Mouse (Mus musculus) heart, postnatal 0 days (tissue): ENCODE data around the gene Adgrg5. TPM values are rescaled to one million over a fixed set of nuclear protein-coding genes. Genes with fewer than 3 reads are reported as not detected.

Source experiments
- ATAC-seq: fragments of 200-750 bp; cut with Nextera tagmentation; 2 replicates; pipeline ENCODE4 v1.8.0; 2017; ENCODE audit warnings: low read depth, moderate number of reproducible peaks, moderate library complexity; ENCODE audit not compliant: insufficient read depth
- DNase-seq: peaks from one replicate; pipeline ENCODE4 v3.0.0-alpha.2; 2016; ENCODE audit warnings: low spot score
- H3K27ac ChIP-seq: fragments of 300-500 bp; sonication (generic); 2 replicates; pipeline ENCODE4 v1.5.1; 2014; ENCODE audit warnings: low read depth, mild to moderate bottlenecking
- H3K27me3 ChIP-seq: fragments of 300-500 bp; sonication (generic); 2 replicates; pipeline ENCODE4 v1.6.1; 2014; ENCODE audit warnings: low read length, mixed read lengths; ENCODE audit not compliant: control insufficient read depth, insufficient read depth
- H3K36me3 ChIP-seq: fragments of 300-500 bp; sonication (generic); replicated peaks from 2 replicates; pipeline ENCODE4 v1.6.1; 2014; ENCODE audit warnings: low read length, mixed read lengths; ENCODE audit not compliant: control insufficient read depth, insufficient read depth
- H3K4me1 ChIP-seq: fragments of 300-500 bp; sonication (generic); 2 replicates; pipeline ENCODE4 v1.6.1; 2014; ENCODE audit warnings: antibody characterized with exemption; ENCODE audit not compliant: control insufficient read depth, insufficient read depth
- H3K4me2 ChIP-seq: fragments of 300-500 bp; sonication (generic); 2 replicates; pipeline ENCODE4 v1.6.1; 2014; ENCODE audit warnings: low read depth, mild to moderate bottlenecking, low read length, moderate library complexity
- H3K4me3 ChIP-seq: fragments of 300-500 bp; sonication (generic); 2 replicates; pipeline ENCODE4 v1.5.1; 2014; ENCODE audit warnings: low read depth, low read length
- H3K9ac ChIP-seq: fragments of 300-500 bp; sonication (generic); replicated peaks from 2 replicates; pipeline ENCODE4 v1.6.1; 2014; ENCODE audit warnings: low read depth, low read length, mixed read lengths
- H3K9me3 ChIP-seq: fragments of 300-500 bp; sonication (generic); replicated peaks from 2 replicates; pipeline ENCODE4 v1.6.1; 2016; ENCODE audit warnings: low read length; ENCODE audit not compliant: control insufficient read depth
- CTCF ChIP-seq: IDR thresholded peaks from 2 replicates; pipeline ENCODE4 v1.5.1; 2016; ENCODE audit warnings: antibody characterized with exemption, control low read depth, low read depth
- EP300 ChIP-seq: IDR thresholded peaks from 2 replicates; pipeline ENCODE4 v1.6.1; 2016; ENCODE audit warnings: antibody characterized with exemption, low read depth
- WGBS: fragments of 180-500 bp; shearing (Covaris S2); extraction: QIAGEN DNeasy Blood & Tissue Kit; methylation state at CpG from one replicate; pipeline ENCODE4 v1.1.7; 2014; 5-methylcytosine and 5-hydroxymethylcytosine counted together
- polyA plus RNA-seq: library from polyadenylated mRNA; unstranded; fragments of >200 nt; fragmentation: Nextera tagmentation; extraction: Ambion mirVana; gene quantifications from 2 replicates; pipeline ENCODE4 v1.2.1, GENCODE M21; 2015
- total RNA-seq: library from RNA; depleted of rRNA; stranded (reverse); fragments of >200 nt; gene quantifications from 2 replicates; pipeline ENCODE4 v1.2.3, GENCODE M21; 2014; ENCODE audit warnings: low replicate concordance

Adgrg5 gene
- total and polyA plus RNA-seq, 2 experiments from 2014 or later, result 0.15 TPM; not detected in 1

- Histone ChIP-seq H3K27ac (no peak overlapping the region), H3K9me3 (no peaks in the 10 kb centered on the region), H3K4me3 (no peak overlapping the region), H3K4me1 (0 out of 2 replicates have a peak, but pooled peaks cover under 1% of the 10 kb centered on the region), H3K4me2 (no peak overlapping the region), H3K36me3 (no peaks in the 10 kb centered on the region), H3K27me3 (no peaks in the 10 kb centered on the region), H3K9ac (no peak overlapping the region)
- 72% methylated on average over 4 of the region's 4 CpGs for whole genome bisulfite sequencing
- DNase-seq (no peak), ATAC-seq (no peak)
- TF ChIP-seq CTCF, result no peak
Measured at GRCm38 (mm10) chr8:94948421-94948820, 24.9 kb downstream of the Adgrg5 start.

DNA sequence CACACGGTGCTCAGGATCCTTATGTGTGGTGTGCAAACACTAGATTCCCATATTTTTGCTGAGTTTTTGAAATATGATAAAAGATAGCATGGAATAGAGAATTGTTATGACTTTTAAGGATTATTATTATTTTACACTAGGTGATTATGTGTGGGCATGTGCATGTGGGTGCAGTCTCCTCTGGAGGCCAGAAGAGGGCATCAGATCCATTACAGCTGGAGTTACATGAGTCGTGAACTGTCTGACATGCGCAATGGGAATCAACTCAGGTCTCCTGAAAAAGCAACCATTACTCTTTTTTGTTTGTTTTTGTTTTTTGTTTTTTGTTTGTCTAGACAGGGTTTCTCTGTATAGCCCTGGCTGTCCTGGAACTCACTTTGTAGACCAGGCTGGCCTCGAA lies 25.5 kb downstream of the Adgrg5 start:
- no peaks in the 10 kb centered on the region for H3K36me3 ChIP-seq
- ATAC-seq, result no peak
- H3K4me1 ChIP-seq, result peaks cover 6% of the 10 kb centered on the region
- TF ChIP-seq CTCF (no peak), EP300 (no peak)
- DNase-seq, result no peak
- H3K9ac ChIP-seq, result no peak overlapping the region
- no peak overlapping the region for H3K27ac ChIP-seq
- no peaks in the 10 kb centered on the region for H3K9me3 ChIP-seq
- no peak overlapping the region for H3K4me2 ChIP-seq
- WGBS, result 82% methylated on average over 4 of the region's 4 CpGs
- no peaks in the 10 kb centered on the region for H3K27me3 ChIP-seq
- no peak overlapping the region for H3K4me3 ChIP-seq

GRCm38 (mm10) chr8:94950046-94950445 lies 26.6 kb downstream of the Adgrg5 start:
- WGBS, result 17% methylated on average over 4 of the region's 4 CpGs
- TF ChIP-seq EP300, result no peak
- TF ChIP-seq CTCF, result peak; percentile 99
- H3K4me2 ChIP-seq, result no peak overlapping the region
- H3K9me3 ChIP-seq, result no peaks in the 10 kb centered on the region
- H3K4me3 ChIP-seq, result no peak overlapping the region
- peak; percentile 79 for DNase-seq
- H3K36me3 ChIP-seq, result no peaks in the 10 kb centered on the region
- peaks cover 15% of the 10 kb centered on the region for H3K4me1 ChIP-seq
- H3K27me3 ChIP-seq, result no peaks in the 10 kb centered on the region
- ATAC-seq, result 0 out of 2 replicates have a peak, but pooled peaks have one; percentile 39
- no peak overlapping the region for H3K9ac ChIP-seq
- no peak overlapping the region for H3K27ac ChIP-seq

GRCm38 (mm10) chr8:94950458-94950857 lies 27.0 kb downstream of the Adgrg5 start:
- H3K4me1 ChIP-seq, result peaks cover 16% of the 10 kb centered on the region
- no peak for ATAC-seq
- H3K4me2 ChIP-seq, result no peak overlapping the region
- H3K27ac ChIP-seq, result no peak overlapping the region
- DNase-seq, result no peak
- no peaks in the 10 kb centered on the region for H3K27me3 ChIP-seq
- H3K9ac ChIP-seq, result no peak overlapping the region
- no peaks in the 10 kb centered on the region for H3K9me3 ChIP-seq
- no peak for TF ChIP-seq CTCF
- no peak for TF ChIP-seq EP300
- WGBS, result 75% methylated on average over 5 of the region's 5 CpGs
- no peaks in the 10 kb centered on the region for H3K36me3 ChIP-seq
- no peak overlapping the region for H3K4me3 ChIP-seq

GRCm38 (mm10) chr8:94952086-94952485 lies 28.6 kb downstream of the Adgrg5 start:
- 47% methylated on average over 5 of the region's 5 CpGs for WGBS
- no peaks in the 10 kb centered on the region for H3K27me3 ChIP-seq
- no peak for TF ChIP-seq EP300
- TF ChIP-seq CTCF, result no peak
- H3K9ac ChIP-seq, result no peak overlapping the region
- H3K4me3 ChIP-seq, result no peak overlapping the region
- no peaks in the 10 kb centered on the region for H3K9me3 ChIP-seq
- H3K4me1 ChIP-seq, result peaks cover 16% of the 10 kb centered on the region
- H3K36me3 ChIP-seq, result no peaks in the 10 kb centered on the region
- DNase-seq (no peak), ATAC-seq (no peak)
- H3K4me2 ChIP-seq, result no peak overlapping the region
- H3K27ac ChIP-seq, result no peak overlapping the region

- 54% methylated on average over 7 of the region's 7 CpGs for WGBS
- no peak overlapping the region for H3K4me2 ChIP-seq
- H3K27ac ChIP-seq, result peak overlapping the region; percentile 78
- peaks cover 16% of the 10 kb centered on the region for H3K4me1 ChIP-seq
- H3K27me3 ChIP-seq, result no peaks in the 10 kb centered on the region
- 0 out of 2 replicates have a peak, but pooled peaks have one; percentile 1 for ATAC-seq
- no peaks in the 10 kb centered on the region for H3K9me3 ChIP-seq
- TF ChIP-seq EP300, result no peak
- no peak for TF ChIP-seq CTCF
- H3K4me3 ChIP-seq, result no peak overlapping the region
- no peaks in the 10 kb centered on the region for H3K36me3 ChIP-seq
- no peak for DNase-seq
- H3K9ac ChIP-seq, result no peak overlapping the region
Measured at GRCm38 (mm10) chr8:94953624-94954367, 30.3 kb downstream of the Adgrg5 start.
